Mouse (Mus musculus) forebrain, embryonic 15.5 days (tissue): ENCODE results near the gene Vopp1. TPM values are rescaled to one million over a fixed set of nuclear protein-coding genes. Genes with fewer than 3 reads are reported as not detected.
A peak's percentile ranks its signal among the peaks of the same experiment; 100 is the strongest.
"Not testable (repeated sequence)": the region's sequence is repeated elsewhere in the genome, so short reads cannot be mapped to it uniquely, and the experiment has no call there.

Source experiments
- ATAC-seq: fragments of 200-750 bp; cut with Nextera tagmentation; replicated peaks from 2 replicates; pipeline ENCODE4 v1.8.0; 2017; ENCODE audit warnings: mild to moderate bottlenecking, moderate TSS enrichment, moderate library complexity
- H3K27ac ChIP-seq: fragments of 300-500 bp; sonication (generic); replicated peaks from 2 replicates; pipeline ENCODE4 v1.5.1; 2015; ENCODE audit warnings: mild to moderate bottlenecking, inconsistent platforms
- H3K27me3 ChIP-seq: fragments of 300-500 bp; sonication (generic); 2 replicates; pipeline ENCODE4 v1.6.1; 2015; ENCODE audit warnings: inconsistent platforms
- H3K36me3 ChIP-seq: fragments of 300-500 bp; sonication (generic); 2 replicates; pipeline ENCODE4 v1.6.1; 2015; ENCODE audit warnings: mild to moderate bottlenecking, inconsistent platforms
- H3K4me1 ChIP-seq: fragments of 300-500 bp; sonication (generic); 2 replicates; pipeline ENCODE4 v1.6.1; 2015; ENCODE audit warnings: inconsistent platforms
- H3K4me2 ChIP-seq: fragments of 300-500 bp; sonication (generic); replicated peaks from 2 replicates; pipeline ENCODE4 v1.6.1; 2015; ENCODE audit warnings: mild to moderate bottlenecking, inconsistent platforms
- H3K4me3 ChIP-seq: fragments of 300-500 bp; sonication (generic); 2 replicates; pipeline ENCODE4 v1.5.1; 2015; ENCODE audit warnings: mild to moderate bottlenecking, inconsistent platforms
- H3K9ac ChIP-seq: fragments of 300-500 bp; sonication (generic); replicated peaks from 2 replicates; pipeline ENCODE4 v1.6.1; 2015; ENCODE audit warnings: mild to moderate bottlenecking, inconsistent platforms
- H3K9me3 ChIP-seq: fragments of 300-500 bp; sonication (generic); 2 replicates; pipeline ENCODE4 v1.6.1; 2016; ENCODE audit warnings: inconsistent platforms
- WGBS: fragments of 180-500 bp; shearing (Covaris S2); methylation state at CpG from one replicate; pipeline ENCODE4 v1.1.7; 2015; ENCODE audit warnings: mixed read lengths; 5-methylcytosine and 5-hydroxymethylcytosine counted together
- polyA plus RNA-seq: library from polyadenylated mRNA; unstranded; fragments of >200 nt; fragmentation: Nextera tagmentation; extraction: Ambion mirVana; gene quantifications from 2 replicates; pipeline ENCODE4 v1.2.1, GENCODE M21; 2015

Vopp1 gene
- polyA plus RNA-seq, result 174 and 182 TPM in 2 replicates

DNA sequence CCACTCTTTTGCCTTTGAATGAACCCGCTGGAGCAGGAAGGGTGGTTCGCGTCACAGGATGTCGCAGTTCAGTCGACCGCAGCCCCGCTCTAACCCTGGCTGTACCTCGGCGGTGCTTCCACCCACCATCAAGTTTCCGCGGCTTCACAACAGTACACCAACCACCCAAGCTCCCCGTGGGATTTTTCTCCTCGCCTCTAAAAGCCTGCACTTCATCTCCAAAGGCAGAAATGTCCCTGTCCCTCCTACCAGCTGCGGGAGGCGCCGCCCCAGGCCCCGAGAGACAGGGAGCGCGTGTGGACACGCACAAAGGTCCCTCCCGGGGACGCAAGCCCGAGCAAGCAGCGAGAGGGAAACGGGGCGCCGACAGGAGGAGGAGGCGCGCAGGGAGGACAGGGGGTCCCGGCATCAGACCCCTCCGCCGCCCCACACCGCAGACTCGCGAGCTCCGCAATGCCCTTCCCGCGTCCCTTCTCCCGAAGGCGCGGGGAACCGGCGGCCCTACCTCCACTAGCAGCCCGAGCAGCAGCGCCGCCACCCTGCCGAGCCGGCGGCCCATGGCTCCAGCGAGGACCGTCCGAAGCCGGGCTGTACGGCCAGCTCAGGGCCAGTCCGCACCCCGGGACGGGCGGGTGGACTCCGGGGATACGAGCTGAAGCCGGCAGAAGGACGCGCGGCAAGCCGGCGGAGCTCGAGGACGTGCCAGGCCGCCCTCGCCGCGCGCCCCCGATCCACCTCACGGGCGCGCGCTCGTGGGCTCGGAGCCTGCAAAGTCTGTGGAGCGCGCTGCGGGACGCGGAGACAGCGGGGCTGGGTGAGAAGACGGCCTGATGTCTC lies at the start of gene Vopp1:
Vopp1 (minus strand) TSS at position 738 of the 837 bp plus-strand sequence.
- peak within 1 kb of the TSS; percentile 94 for H3K27ac ChIP-seq
- H3K9ac ChIP-seq, result peak within 1 kb of the TSS; percentile 96
- under 1% methylated on average over 81 of the region's 87 CpGs for WGBS
- peak within 1 kb of the TSS; percentile 60 for H3K4me2 ChIP-seq
- no peaks in the 10 kb centered on the region for H3K9me3 ChIP-seq
- no peaks in the 10 kb centered on the region for H3K36me3 ChIP-seq
- peak within 1 kb of the TSS; percentile 92 for H3K4me3 ChIP-seq
- peak; percentile 90 for ATAC-seq
- H3K27me3 ChIP-seq, result no peaks in the 10 kb centered on the region
- H3K4me1 ChIP-seq, result peaks cover 23% of the 10 kb centered on the region

DNA sequence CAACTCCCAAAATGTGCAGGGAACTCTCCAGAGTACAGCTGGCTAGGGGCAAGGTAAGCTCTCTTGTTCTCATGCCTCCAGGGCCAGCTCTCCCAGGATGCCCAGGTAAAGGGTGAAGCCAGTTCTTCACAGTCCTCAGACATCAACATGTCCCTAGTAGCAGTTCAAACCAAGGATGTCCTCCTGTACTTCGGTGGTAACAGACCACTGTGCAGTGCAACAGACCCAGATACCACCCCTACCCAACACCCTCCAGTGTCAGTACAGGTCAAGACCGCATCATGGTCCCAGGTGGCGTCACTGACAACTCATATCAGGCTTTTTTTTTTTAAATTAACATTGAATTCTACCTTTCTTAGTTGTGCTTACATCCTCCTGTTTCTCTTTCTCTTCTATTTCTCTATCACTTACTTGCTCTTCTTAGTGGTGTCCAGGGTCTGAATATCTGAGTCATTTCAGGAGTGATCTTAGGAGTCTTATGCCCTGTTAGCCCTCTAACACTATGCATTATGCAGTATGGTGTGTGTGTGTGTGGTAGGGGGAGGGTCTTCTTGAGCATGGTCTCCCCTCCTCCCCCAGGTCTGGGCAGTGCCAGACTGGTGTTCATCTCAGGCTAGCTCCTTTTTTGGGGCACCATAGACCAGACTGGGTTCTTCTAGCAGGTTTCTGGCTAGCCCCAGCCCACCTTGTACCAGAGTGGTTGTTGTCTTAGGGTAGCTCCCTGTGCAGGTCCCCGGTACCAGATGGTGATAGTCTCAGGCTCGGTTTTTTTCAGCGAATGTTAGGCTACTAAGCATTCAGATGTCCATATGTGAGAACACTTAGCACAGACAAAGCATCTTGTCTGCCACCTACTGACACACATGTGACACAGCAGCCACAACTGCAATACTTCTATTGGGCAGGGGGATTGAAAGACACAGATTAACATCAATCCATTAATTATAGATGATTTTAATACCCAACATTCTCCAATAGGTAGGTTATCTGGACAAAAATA lies 34.4 kb upstream of the Vopp1 start:
- 47% methylated on average over 6 of the region's 6 CpGs for WGBS
- H3K4me2 ChIP-seq, result peak overlapping the region; percentile 14; the same call in 1 of the 2 replicates

DNA sequence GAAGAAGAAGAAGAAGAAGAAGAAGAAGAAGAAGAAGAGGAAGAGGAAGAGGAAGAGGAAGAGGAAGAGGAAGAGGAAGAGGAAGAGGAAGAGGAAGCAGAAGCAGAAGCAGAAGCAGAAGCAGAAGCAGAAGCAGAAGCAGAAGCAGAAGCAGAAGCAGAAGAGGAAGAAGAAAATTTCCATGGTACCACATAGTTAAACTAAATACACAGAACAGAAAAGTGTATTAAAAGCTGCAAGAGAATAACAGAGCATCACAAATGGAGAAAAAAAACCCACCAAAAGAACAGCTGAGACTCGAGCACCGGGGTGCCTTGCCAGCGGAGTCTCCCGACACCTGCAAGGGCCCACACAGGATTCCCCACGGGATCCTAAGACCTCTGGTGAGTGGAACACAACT lies 26.2 kb upstream of the Vopp1 start:
- H3K36me3 ChIP-seq, H3K9me3 ChIP-seq, H3K27ac ChIP-seq, H3K4me3 ChIP-seq, H3K4me2 ChIP-seq, H3K4me1 ChIP-seq, ATAC-seq, H3K9ac ChIP-seq, H3K27me3 ChIP-seq: not testable (repeated sequence)
- 90% methylated on average over 5 of the region's 5 CpGs for WGBS

More for the DNA sequence above, 34.4 kb upstream of the Vopp1 start:
- Histone ChIP-seq H3K9ac (no peak overlapping the region), H3K9me3 (no peaks in the 10 kb centered on the region), H3K4me3 (no peak overlapping the region), H3K27me3 (no peaks in the 10 kb centered on the region), H3K27ac (no peak overlapping the region), H3K4me1 (peaks cover 3% of the 10 kb centered on the region; the same call in 1 of the 2 replicates), H3K36me3 (no peaks in the 10 kb centered on the region)
- ATAC-seq, result peak; percentile 95

DNA sequence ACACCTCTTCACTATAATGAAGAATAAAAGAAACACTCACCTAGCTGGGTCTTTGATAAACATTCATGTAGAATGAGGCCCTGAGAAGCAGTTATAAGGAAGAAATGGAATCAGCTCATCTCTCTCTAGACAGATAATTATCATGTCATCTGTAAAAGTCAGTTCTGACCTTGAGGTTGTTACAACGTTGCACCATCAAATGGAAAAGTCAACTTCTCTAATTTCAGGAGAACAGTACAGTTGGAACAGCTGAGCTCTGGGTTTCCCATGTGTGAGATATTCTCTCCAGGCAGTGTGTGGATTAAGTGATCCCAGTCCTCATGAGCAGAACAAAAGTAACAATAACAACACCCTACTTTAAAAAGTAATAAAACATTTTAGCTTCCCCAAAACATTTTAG lies 25.3 kb upstream of the Vopp1 start, which contains the start of gene Vmn1r21:
Vmn1r21 (minus strand) TSS at position 58 of the 400 bp plus-strand sequence.
- Histone ChIP-seq H3K9ac (no peak within 1 kb of the TSS), H3K4me1 (no peaks in the 10 kb centered on the region), H3K4me2 (no peak within 1 kb of the TSS), H3K36me3 (no peaks in the 10 kb centered on the region), H3K4me3 (no peak within 1 kb of the TSS), H3K27me3 (no peaks in the 10 kb centered on the region), H3K27ac (no peak within 1 kb of the TSS), H3K9me3 (no peaks in the 10 kb centered on the region)
- WGBS, result 78% methylated on average over 1 of the region's 1 CpGs
- no peak for ATAC-seq

DNA sequence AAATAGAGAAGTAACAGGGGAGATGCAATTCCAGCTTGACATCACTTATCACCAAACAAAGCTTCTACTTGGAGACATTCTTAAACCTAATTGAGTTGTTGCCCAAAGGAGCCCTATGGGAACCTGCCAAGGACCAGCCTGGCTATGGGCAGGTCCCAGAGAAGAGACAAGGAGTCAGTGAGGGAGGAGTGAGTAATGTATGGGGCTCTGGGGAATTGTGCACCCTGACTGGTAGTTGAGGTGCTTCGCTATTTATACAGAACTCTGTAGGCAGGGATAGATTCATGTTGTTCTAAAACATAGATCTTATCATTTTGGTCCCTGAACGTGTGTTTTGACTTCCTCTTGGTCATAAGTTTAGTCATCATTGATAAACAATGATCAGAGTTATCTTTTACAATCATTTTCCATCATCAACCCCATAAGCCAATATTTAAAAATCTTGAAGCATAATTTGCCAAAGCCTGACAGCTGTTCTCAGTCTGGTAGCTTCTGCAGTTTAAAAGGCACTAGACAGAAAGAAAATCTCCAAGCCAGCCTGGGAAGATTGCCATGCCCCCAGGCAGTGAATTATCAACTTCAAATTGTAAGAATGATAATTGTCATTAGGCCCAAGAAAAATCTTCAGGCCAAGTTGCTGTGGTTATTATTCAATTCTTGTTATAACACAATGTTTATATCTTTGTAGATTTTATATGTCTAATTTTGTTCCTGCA lies 14.9 kb upstream of the Vopp1 start:
- H3K4me2 ChIP-seq, result no peak overlapping the region
- no peaks in the 10 kb centered on the region for H3K9me3 ChIP-seq
- H3K4me3 ChIP-seq, result no peak overlapping the region
- peaks cover 3% of the 10 kb centered on the region; the same call in 1 of the 2 replicates for H3K4me1 ChIP-seq
- no peak overlapping the region for H3K9ac ChIP-seq
- peak; percentile 57; the same call in 1 of the 2 replicates for ATAC-seq
- H3K27me3 ChIP-seq, result no peaks in the 10 kb centered on the region
- peak overlapping the region; percentile 56 for H3K27ac ChIP-seq
- 66% methylated on average over 2 of the region's 2 CpGs for WGBS
- H3K36me3 ChIP-seq, result no peaks in the 10 kb centered on the region

DNA sequence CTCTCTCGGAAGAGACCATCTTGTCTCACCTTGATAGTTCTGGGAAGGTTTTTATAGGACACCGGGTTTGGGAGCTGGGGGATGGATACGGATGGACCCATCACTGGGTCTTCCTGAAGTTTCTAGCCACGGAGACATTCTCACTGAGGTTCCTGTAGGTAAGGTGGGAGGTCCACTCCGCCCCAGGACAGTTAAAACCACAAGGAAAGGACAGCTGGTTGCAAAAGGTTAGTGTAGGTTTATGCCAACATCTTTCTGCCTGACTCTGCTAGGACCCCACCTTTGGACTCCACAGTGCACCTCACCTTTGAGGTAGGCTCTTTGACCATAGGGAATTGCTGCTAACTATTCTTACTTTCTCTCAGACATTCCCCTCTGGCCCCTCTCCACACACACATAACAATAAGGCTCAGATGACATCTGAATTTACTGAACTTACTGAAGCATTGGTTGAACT lies 328 bp upstream of the Vopp1 start:
- no peak for ATAC-seq
- 4% methylated on average over 5 of the region's 5 CpGs for WGBS
- Histone ChIP-seq H3K9me3 (no peaks in the 10 kb centered on the region), H3K4me2 (peak overlapping the region; percentile 60), H3K27ac (peak overlapping the region; percentile 94), H3K27me3 (no peaks in the 10 kb centered on the region), H3K36me3 (no peaks in the 10 kb centered on the region), H3K4me3 (peak overlapping the region; percentile 92), H3K9ac (peak overlapping the region; percentile 96), H3K4me1 (peaks cover 23% of the 10 kb centered on the region)

DNA sequence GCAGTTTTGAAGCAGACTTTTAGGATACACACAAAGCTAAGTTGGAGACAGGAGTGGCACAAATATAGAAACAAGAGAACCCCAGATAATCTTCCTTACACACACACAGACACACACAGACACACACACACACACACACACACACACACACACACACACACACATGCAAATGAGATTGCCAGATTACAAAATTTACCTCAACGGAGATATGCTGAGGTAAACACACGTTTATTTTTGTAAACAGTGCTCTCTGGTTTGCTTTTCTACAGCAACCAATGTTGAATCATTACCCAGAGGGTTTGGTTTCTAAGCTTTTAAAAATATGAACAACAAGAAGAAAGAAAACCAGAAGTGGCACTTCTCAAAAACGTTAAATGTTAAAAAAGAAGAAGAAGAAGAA lies 1.5 kb downstream of the Vopp1 start:
- Histone ChIP-seq H3K9me3 (no peaks in the 10 kb centered on the region), H3K27ac (no peak overlapping the region), H3K27me3 (no peaks in the 10 kb centered on the region), H3K36me3 (no peaks in the 10 kb centered on the region), H3K4me1 (peaks cover 23% of the 10 kb centered on the region), H3K4me3 (0 out of 2 replicates have a peak overlapping the region, but pooled peaks have one; percentile 19), H3K9ac (no peak overlapping the region), H3K4me2 (peak overlapping the region; percentile 33)
- no peak for ATAC-seq
- WGBS, result 24% methylated on average over 3 of the region's 3 CpGs

DNA sequence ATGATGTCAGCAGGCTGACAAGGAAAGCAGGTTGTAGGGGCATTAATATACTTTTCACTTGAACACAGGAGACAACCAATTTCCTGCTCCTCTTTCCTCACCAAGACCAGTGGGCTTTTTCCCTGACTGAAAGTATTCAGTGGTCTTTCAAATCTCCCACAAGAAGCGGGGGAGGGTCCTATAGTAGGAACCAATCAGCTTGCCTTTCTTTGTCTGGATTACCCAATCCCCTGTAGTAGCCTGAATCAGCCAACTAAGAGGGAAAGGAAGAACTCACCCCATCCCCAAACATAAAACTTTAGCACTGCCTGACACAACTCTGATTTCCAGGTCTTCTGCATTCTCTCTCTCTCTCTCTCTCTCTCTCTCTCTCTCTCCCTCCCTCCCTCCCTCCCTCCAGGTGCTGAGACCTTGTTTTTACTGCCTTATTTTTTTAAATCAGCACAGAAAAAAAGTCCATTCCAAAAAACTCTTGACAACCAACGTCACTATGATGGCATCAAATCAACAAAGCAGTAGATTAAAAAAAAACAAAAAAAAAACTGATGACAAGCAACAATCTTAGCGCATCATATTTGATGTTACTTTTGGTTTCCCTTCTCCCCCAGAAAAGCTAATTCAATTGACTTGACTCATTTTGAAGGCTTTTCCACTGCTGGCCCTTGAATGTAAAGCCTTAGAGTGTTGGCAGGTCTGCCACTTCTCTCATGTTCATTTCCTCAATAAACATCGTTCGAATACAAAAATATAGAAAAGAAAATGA lies 2.1 kb downstream of the Vopp1 start:
- H3K9ac ChIP-seq, result no peak overlapping the region
- no peaks in the 10 kb centered on the region for H3K36me3 ChIP-seq
- no peaks in the 10 kb centered on the region for H3K27me3 ChIP-seq
- peaks cover 23% of the 10 kb centered on the region for H3K4me1 ChIP-seq
- H3K4me3 ChIP-seq, result 0 out of 2 replicates have a peak overlapping the region, but pooled peaks have one; percentile 16
- no peaks in the 10 kb centered on the region for H3K9me3 ChIP-seq
- 54% methylated on average over 5 of the region's 5 CpGs for WGBS
- peak overlapping the region; percentile 33 for H3K4me2 ChIP-seq
- H3K27ac ChIP-seq, result no peak overlapping the region
- peak; percentile 81 for ATAC-seq

DNA sequence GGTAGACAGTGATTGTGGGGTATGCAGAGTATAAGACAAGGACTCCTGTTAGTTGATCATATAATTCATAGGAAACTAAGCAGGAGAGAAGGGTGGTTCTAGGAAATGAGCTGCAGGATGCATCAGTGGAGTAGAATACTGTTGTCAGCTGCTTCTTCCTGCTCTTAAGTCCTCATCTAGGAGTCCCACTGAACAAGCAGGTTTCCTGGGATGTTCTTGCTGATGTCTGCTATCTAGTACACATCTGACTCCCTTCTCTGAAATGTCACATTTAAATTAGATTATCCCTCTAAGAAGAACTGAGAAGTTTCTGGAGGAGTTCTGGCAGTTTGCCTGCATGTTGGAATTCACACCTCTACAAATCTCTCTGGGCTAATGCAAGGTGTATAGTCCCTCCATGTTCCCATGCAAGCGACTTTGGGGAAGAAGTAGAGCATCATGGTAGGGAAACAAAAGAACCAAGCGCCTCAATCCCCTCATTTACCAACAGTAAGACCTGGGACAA lies 10.5 kb downstream of the Vopp1 start:
- H3K4me2 ChIP-seq, result no peak overlapping the region
- WGBS, result 81% methylated on average over 2 of the region's 2 CpGs
- H3K36me3 ChIP-seq, result no peaks in the 10 kb centered on the region
- no peak overlapping the region for H3K9ac ChIP-seq
- no peaks in the 10 kb centered on the region for H3K27me3 ChIP-seq
- no peaks in the 10 kb centered on the region for H3K4me1 ChIP-seq
- H3K9me3 ChIP-seq, result no peaks in the 10 kb centered on the region
- no peak overlapping the region for H3K4me3 ChIP-seq
- no peak for ATAC-seq
- no peak overlapping the region for H3K27ac ChIP-seq

DNA sequence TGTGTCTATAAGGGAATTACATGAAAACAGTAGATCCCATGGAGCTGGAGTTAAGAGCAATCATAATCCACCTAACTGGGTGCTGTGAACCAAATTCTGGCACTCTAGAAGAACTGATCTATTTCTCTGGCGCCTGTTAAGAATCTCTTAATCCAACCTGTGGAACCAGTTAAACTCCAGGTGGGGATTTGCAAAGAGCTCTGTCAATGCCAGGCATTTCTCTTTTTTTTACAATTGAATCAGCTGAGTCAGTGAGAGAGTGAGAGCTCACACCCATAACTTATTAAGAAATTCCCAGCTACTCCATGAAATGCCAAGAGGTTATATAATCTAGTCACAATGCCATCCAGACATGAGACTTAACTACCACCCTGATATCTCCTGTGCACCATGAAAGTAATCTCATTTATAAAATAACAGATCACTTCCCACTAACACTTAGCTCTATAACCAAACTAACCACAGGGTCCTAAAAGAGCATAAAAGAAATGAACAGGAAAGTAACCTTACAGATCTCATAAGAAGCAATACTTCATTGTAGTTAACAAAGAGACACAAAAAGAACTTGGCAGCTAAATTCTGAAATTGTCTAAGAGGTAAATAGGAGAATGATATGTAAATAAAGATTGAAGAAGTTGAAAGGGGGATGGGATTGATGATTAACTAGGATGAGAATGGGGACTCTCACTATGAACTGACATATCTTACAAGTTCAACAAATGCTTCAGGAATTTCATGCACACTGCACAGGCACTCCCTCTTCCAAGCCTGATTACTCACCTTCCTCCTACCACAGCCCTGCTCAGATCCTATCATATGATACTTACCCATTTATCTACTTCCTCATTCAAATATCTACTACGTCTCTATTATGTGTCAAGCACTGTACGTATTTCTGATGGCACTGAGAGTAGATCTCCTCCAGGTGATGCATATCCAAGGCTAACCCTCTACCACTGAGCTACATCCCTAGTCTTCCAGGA lies 12.9 kb downstream of the Vopp1 start:
- H3K4me1 ChIP-seq, result no peaks in the 10 kb centered on the region
- peaks cover 4% of the 10 kb centered on the region; the same call in 1 of the 2 replicates for H3K36me3 ChIP-seq
- no peak overlapping the region for H3K27ac ChIP-seq
- no peak overlapping the region for H3K9ac ChIP-seq
- no peak for ATAC-seq
- H3K4me3 ChIP-seq, result no peak overlapping the region
- H3K4me2 ChIP-seq, result no peak overlapping the region
- no peaks in the 10 kb centered on the region for H3K9me3 ChIP-seq
- no peaks in the 10 kb centered on the region for H3K27me3 ChIP-seq
- WGBS, result 92% methylated on average over 3 of the region's 3 CpGs
